Mouse (Mus musculus) megakaryocyte, embryonic 14.5 days (primary cell): ENCODE data around the gene Lpo.

Source experiments
- FLI1 ChIP-seq: IDR thresholded peaks from 2 replicates; pipeline ENCODE4 v1.6.1; 2012; ENCODE audit warnings: low read length, inconsistent platforms, mixed read lengths
- GATA1 ChIP-seq: IDR thresholded peaks from 3 replicates; pipeline ENCODE4 v1.6.1; 2012; ENCODE audit warnings: mixed read lengths, low read length, inconsistent platforms, borderline replicate concordance

GRCm38 (mm10) chr11:87761181-87761721, 66.8 kb downstream of the Lpo start:
- TF ChIP-seq GATA1, result no peak
- TF ChIP-seq FLI1, result no peak; the same call in 1 of the 2 replicates
